Mouse (Mus musculus) heart, postnatal 0 days (tissue): ENCODE data around the gene Ckb. TPM values are rescaled to one million over a fixed set of nuclear protein-coding genes. Genes with fewer than 3 reads are reported as not detected.
"Not testable (repeated sequence)": the region's sequence is repeated elsewhere in the genome, so short reads cannot be mapped to it uniquely, and the experiment has no call there.

Source experiments
- ATAC-seq: fragments of 200-750 bp; cut with Nextera tagmentation; 2 replicates; pipeline ENCODE4 v1.8.0; 2017; ENCODE audit warnings: low read depth, moderate number of reproducible peaks, moderate library complexity; ENCODE audit not compliant: insufficient read depth
- DNase-seq: peaks from one replicate; pipeline ENCODE4 v3.0.0-alpha.2; 2016; ENCODE audit warnings: low spot score
- H3K27ac ChIP-seq: fragments of 300-500 bp; sonication (generic); 2 replicates; pipeline ENCODE4 v1.5.1; 2014; ENCODE audit warnings: low read depth, mild to moderate bottlenecking
- H3K27me3 ChIP-seq: fragments of 300-500 bp; sonication (generic); 2 replicates; pipeline ENCODE4 v1.6.1; 2014; ENCODE audit warnings: low read length, mixed read lengths; ENCODE audit not compliant: control insufficient read depth, insufficient read depth
- H3K36me3 ChIP-seq: fragments of 300-500 bp; sonication (generic); replicated peaks from 2 replicates; pipeline ENCODE4 v1.6.1; 2014; ENCODE audit warnings: low read length, mixed read lengths; ENCODE audit not compliant: control insufficient read depth, insufficient read depth
- H3K4me1 ChIP-seq: fragments of 300-500 bp; sonication (generic); 2 replicates; pipeline ENCODE4 v1.6.1; 2014; ENCODE audit warnings: antibody characterized with exemption; ENCODE audit not compliant: control insufficient read depth, insufficient read depth
- H3K4me2 ChIP-seq: fragments of 300-500 bp; sonication (generic); 2 replicates; pipeline ENCODE4 v1.6.1; 2014; ENCODE audit warnings: low read depth, mild to moderate bottlenecking, low read length, moderate library complexity
- H3K4me3 ChIP-seq: fragments of 300-500 bp; sonication (generic); 2 replicates; pipeline ENCODE4 v1.5.1; 2014; ENCODE audit warnings: low read depth, low read length
- H3K9ac ChIP-seq: fragments of 300-500 bp; sonication (generic); replicated peaks from 2 replicates; pipeline ENCODE4 v1.6.1; 2014; ENCODE audit warnings: low read depth, low read length, mixed read lengths
- H3K9me3 ChIP-seq: fragments of 300-500 bp; sonication (generic); replicated peaks from 2 replicates; pipeline ENCODE4 v1.6.1; 2016; ENCODE audit warnings: low read length; ENCODE audit not compliant: control insufficient read depth
- CTCF ChIP-seq: IDR thresholded peaks from 2 replicates; pipeline ENCODE4 v1.5.1; 2016; ENCODE audit warnings: antibody characterized with exemption, control low read depth, low read depth
- EP300 ChIP-seq: IDR thresholded peaks from 2 replicates; pipeline ENCODE4 v1.6.1; 2016; ENCODE audit warnings: antibody characterized with exemption, low read depth
- WGBS: fragments of 180-500 bp; shearing (Covaris S2); extraction: QIAGEN DNeasy Blood & Tissue Kit; methylation state at CpG from one replicate; pipeline ENCODE4 v1.1.7; 2014; 5-methylcytosine and 5-hydroxymethylcytosine counted together
- polyA plus RNA-seq: library from polyadenylated mRNA; unstranded; fragments of >200 nt; fragmentation: Nextera tagmentation; extraction: Ambion mirVana; gene quantifications from 2 replicates; pipeline ENCODE4 v1.2.1, GENCODE M21; 2015
- total RNA-seq: library from RNA; depleted of rRNA; stranded (reverse); fragments of >200 nt; gene quantifications from 2 replicates; pipeline ENCODE4 v1.2.3, GENCODE M21; 2014; ENCODE audit warnings: low replicate concordance; rRNA removed

Ckb gene
- 735 and 758 TPM in 2 replicates for total RNA-seq
- 334 and 359 TPM in 2 replicates for polyA plus RNA-seq

GRCm38 (mm10) chr12:111672176-111672575 lies at the start of gene Ckb:
Gene Ckb (minus strand): TSS chr12:111672338.
- WGBS: 0% methylated on average over 31 of the region's 31 CpGs
- Histone ChIP-seq H3K9me3 (no peaks in the 10 kb centered on the region), H3K4me3 (peak within 1 kb of the TSS; percentile 58), H3K9ac (peak within 1 kb of the TSS; percentile 56), H3K27me3 (peaks cover 6% of the 10 kb centered on the region; the same call in 1 of the 2 replicates), H3K36me3 (no peaks in the 10 kb centered on the region), H3K4me2 (peak within 1 kb of the TSS; percentile 97), H3K4me1 (peaks cover 33% of the 10 kb centered on the region), H3K27ac (peak within 1 kb of the TSS; percentile 40)
- TF ChIP-seq CTCF: no peak
- no peak for TF ChIP-seq EP300
- peak; percentile 79 for DNase-seq
- ATAC-seq: peak; percentile 56

- Histone ChIP-seq H3K36me3 (peaks cover 9% of the 10 kb centered on the region; the same call in 1 of the 2 replicates), H3K27ac (no peak overlapping the region), H3K9ac (no peak overlapping the region), H3K4me3 (no peak overlapping the region), H3K9me3 (no peaks in the 10 kb centered on the region), H3K4me2 (no peak overlapping the region), H3K4me1 (no peaks in the 10 kb centered on the region), H3K27me3 (no peaks in the 10 kb centered on the region)
- ATAC-seq (no peak), DNase-seq (no peak)
- WGBS: 88% methylated on average over 4 of the region's 4 CpGs
- TF ChIP-seq EP300: no peak
- TF ChIP-seq CTCF: no peak
Observed at GRCm38 (mm10) chr12:111720222-111720621, 48.1 kb upstream of the Ckb start.

- Histone ChIP-seq H3K9me3 (no peaks in the 10 kb centered on the region), H3K9ac (no peak overlapping the region), H3K4me1 (peaks cover 5% of the 10 kb centered on the region), H3K27ac (no peak overlapping the region), H3K27me3 (no peaks in the 10 kb centered on the region), H3K4me2 (no peak overlapping the region), H3K4me3 (no peak overlapping the region), H3K36me3 (no peaks in the 10 kb centered on the region)
- no peak for ATAC-seq
- no peak for TF ChIP-seq CTCF
- no peak for TF ChIP-seq EP300
- no peak for DNase-seq
- 53% methylated on average over 8 of the region's 8 CpGs for WGBS
Observed at GRCm38 (mm10) chr12:111718656-111719055, 46.5 kb upstream of the Ckb start.

- H3K4me1 ChIP-seq: peaks cover 14% of the 10 kb centered on the region
- DNase-seq (no peak), ATAC-seq (no peak)
- H3K27me3 ChIP-seq: no peaks in the 10 kb centered on the region
- H3K27ac ChIP-seq: no peak overlapping the region
- no peak overlapping the region for H3K4me3 ChIP-seq
- H3K9ac ChIP-seq: no peak overlapping the region
- TF ChIP-seq CTCF (no peak), EP300 (no peak)
- H3K36me3 ChIP-seq: peaks cover under 1% of the 10 kb centered on the region; the same call in 1 of the 2 replicates
- 95% methylated on average over 7 of the region's 7 CpGs for WGBS
- no peak overlapping the region for H3K4me2 ChIP-seq
- H3K9me3 ChIP-seq: no peaks in the 10 kb centered on the region
Observed at GRCm38 (mm10) chr12:111716505-111716904, 44.4 kb upstream of the Ckb start.

- not testable (repeated sequence) for H3K27me3 ChIP-seq, H3K9me3 ChIP-seq, H3K9ac ChIP-seq, H3K27ac ChIP-seq, DNase-seq, ATAC-seq
- Histone ChIP-seq H3K4me2 (peak overlapping the region; percentile 85), H3K4me1 (peaks cover 15% of the 10 kb centered on the region), H3K36me3 (peaks cover 26% of the 10 kb centered on the region), H3K4me3 (peak overlapping the region; percentile 96; the same call in 1 of the 2 replicates)
- 70% methylated on average over 6 of the region's 6 CpGs for WGBS
Observed at GRCm38 (mm10) chr12:111713880-111714279, 41.7 kb upstream of the Ckb start.
